Mouse (Mus musculus) stomach, embryonic 15.5 days (tissue): Measurements from ENCODE around the gene Gon7. TPM values are rescaled to one million over a fixed set of nuclear protein-coding genes. Genes with fewer than 3 reads are reported as not detected.

Experiments used
- ATAC-seq: fragments of 200-750 bp; cut with Nextera tagmentation; 2 replicates; pipeline ENCODE4 v1.8.0; 2017; ENCODE audit warnings: low read depth, moderate number of reproducible peaks, moderate TSS enrichment; ENCODE audit not compliant: insufficient read depth, low FRiP score
- H3K27ac ChIP-seq: fragments of 300-500 bp; sonication (generic); 2 replicates; pipeline ENCODE4 v1.5.1; 2015; ENCODE audit warnings: mild to moderate bottlenecking, inconsistent platforms
- H3K27me3 ChIP-seq: fragments of 300-500 bp; sonication (generic); replicated peaks from 2 replicates; pipeline ENCODE4 v1.6.1; 2015; ENCODE audit warnings: inconsistent platforms
- H3K36me3 ChIP-seq: fragments of 300-500 bp; sonication (generic); 2 replicates; pipeline ENCODE4 v1.6.1; 2015; ENCODE audit warnings: inconsistent platforms
- H3K4me1 ChIP-seq: fragments of 300-500 bp; sonication (generic); 2 replicates; pipeline ENCODE4 v1.6.1; 2015; ENCODE audit warnings: inconsistent platforms
- H3K4me2 ChIP-seq: fragments of 300-500 bp; sonication (generic); 2 replicates; pipeline ENCODE4 v1.6.1; 2015; ENCODE audit warnings: mild to moderate bottlenecking, inconsistent platforms
- H3K4me3 ChIP-seq: fragments of 300-500 bp; sonication (generic); replicated peaks from 2 replicates; pipeline ENCODE4 v1.5.1; 2015; ENCODE audit warnings: inconsistent platforms
- H3K9ac ChIP-seq: fragments of 300-500 bp; sonication (generic); 2 replicates; pipeline ENCODE4 v1.6.1; 2015; ENCODE audit warnings: inconsistent platforms
- H3K9me3 ChIP-seq: fragments of 300-500 bp; sonication (generic); 2 replicates; pipeline ENCODE4 v1.6.1; 2016; ENCODE audit warnings: inconsistent platforms
- WGBS: fragments of 180-500 bp; shearing (Covaris S2); methylation state at CpG from one replicate; pipeline ENCODE4 v1.1.7; 2015; 5-methylcytosine and 5-hydroxymethylcytosine counted together
- polyA plus RNA-seq: library from polyadenylated mRNA; unstranded; fragments of >200 nt; fragmentation: Nextera tagmentation; extraction: Ambion mirVana; gene quantifications from 2 replicates; pipeline ENCODE4 v1.2.1, GENCODE M21; 2015

Gene Gon7
- polyA plus RNA-seq = 28.7 and 29.2 TPM in 2 replicates

GRCm38 (mm10) chr12:102757689-102758402, at the start of gene Gon7, which contains the start of the genes Gm28051 and Ubr7:
Gene Gon7, minus strand, starts transcription at chr12:102757803.
Gene Gm28051, minus strand, starts transcription at chr12:102757765.
Gene Ubr7, plus strand, starts transcription at chr12:102757967.
- H3K4me1 ChIP-seq = peaks cover 18% of the 10 kb centered on the region; the same call in 1 of the 2 replicates
- peak; percentile 95 for ATAC-seq
- no peaks in the 10 kb centered on the region for H3K27me3 ChIP-seq
- under 1% methylated on average over 73 of the region's 73 CpGs for WGBS
- H3K27ac ChIP-seq = peak within 1 kb of the TSS; percentile 93
- peak within 1 kb of the TSS; percentile 68 for H3K4me2 ChIP-seq
- H3K36me3 ChIP-seq = no peaks in the 10 kb centered on the region
- H3K9ac ChIP-seq = peak within 1 kb of the TSS; percentile 68
- no peaks in the 10 kb centered on the region for H3K9me3 ChIP-seq
- H3K4me3 ChIP-seq = peak within 1 kb of the TSS; percentile 66

DNA sequence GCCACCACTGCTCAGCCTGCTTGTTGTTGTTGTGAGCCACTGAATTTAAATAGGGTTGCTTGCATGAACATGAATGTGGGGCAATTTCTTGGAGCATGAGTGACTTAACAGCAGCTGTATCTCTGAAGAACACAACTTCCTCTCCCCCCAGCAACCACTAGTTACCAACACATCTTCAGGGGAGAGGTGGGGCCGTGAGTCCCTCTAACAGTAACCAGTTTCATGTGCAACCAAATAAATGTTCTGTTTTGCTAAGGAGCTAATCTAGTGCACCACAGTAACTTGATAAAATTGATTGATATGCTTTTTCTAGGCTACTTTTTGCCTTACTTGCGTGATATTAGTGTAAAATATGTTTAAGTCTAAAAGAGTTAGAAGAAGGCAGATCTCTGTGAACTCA, 41.9 kb upstream of the Gon7 start:
- Histone ChIP-seq H3K27ac (no peak overlapping the region), H3K4me1 (no peaks in the 10 kb centered on the region), H3K9me3 (no peaks in the 10 kb centered on the region), H3K27me3 (no peaks in the 10 kb centered on the region), H3K4me2 (no peak overlapping the region), H3K4me3 (no peak overlapping the region), H3K36me3 (no peaks in the 10 kb centered on the region), H3K9ac (no peak overlapping the region)
- WGBS = 90% methylated on average over 2 of the region's 2 CpGs
- ATAC-seq = no peak

DNA sequence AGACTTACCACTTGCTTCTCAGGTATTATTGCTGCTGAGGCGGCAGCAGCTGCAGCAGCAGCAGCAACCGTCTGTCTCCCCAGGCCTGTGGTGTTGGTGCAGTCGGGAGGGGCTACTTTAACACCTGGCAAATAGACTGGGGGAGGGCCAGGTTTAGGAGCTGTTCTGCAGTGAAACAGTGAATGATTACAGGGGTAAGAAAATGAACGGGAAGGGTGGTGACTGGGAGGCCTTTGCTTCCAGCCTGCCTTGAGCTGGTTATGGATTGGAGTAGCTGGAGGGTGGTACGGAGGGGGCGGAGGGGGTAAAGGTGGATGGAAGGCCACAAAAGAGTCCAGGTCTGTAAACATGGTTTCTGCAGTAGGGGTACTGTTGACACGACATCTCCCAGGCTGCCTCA, 30.3 kb upstream of the Gon7 start:
- Histone ChIP-seq H3K27me3 (no peaks in the 10 kb centered on the region), H3K36me3 (peaks cover 22% of the 10 kb centered on the region), H3K4me1 (no peaks in the 10 kb centered on the region), H3K4me3 (no peak overlapping the region), H3K4me2 (no peak overlapping the region), H3K9ac (no peak overlapping the region), H3K27ac (no peak overlapping the region), H3K9me3 (no peaks in the 10 kb centered on the region)
- WGBS = 70% methylated on average over 7 of the region's 7 CpGs
- ATAC-seq = no peak

DNA sequence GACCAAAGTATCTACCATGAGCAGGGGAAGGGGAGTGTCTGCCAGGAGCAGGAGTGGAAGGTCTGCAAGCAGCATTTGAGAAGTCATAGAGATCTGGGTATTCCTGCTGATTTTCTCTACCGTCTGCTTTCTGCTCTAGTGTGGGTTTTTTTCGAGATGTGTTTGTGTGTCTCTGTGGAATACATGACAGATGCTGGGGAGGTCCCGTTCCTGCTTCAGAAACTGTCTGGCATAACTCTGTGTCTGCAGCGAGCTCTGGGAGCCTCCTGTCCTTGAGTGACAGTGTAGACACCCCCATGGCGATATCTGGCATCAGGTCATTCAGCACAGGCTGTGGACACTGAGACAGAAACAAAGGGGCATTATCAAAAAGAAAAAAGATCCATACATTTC, 28.0 kb upstream of the Gon7 start:
- no peak overlapping the region for H3K4me2 ChIP-seq
- H3K9me3 ChIP-seq = no peaks in the 10 kb centered on the region
- no peaks in the 10 kb centered on the region for H3K4me1 ChIP-seq
- no peak overlapping the region for H3K27ac ChIP-seq
- H3K4me3 ChIP-seq = no peak overlapping the region
- H3K27me3 ChIP-seq = no peaks in the 10 kb centered on the region
- WGBS = 81% methylated on average over 5 of the region's 5 CpGs
- ATAC-seq = no peak
- H3K9ac ChIP-seq = no peak overlapping the region
- H3K36me3 ChIP-seq = peaks cover 16% of the 10 kb centered on the region

DNA sequence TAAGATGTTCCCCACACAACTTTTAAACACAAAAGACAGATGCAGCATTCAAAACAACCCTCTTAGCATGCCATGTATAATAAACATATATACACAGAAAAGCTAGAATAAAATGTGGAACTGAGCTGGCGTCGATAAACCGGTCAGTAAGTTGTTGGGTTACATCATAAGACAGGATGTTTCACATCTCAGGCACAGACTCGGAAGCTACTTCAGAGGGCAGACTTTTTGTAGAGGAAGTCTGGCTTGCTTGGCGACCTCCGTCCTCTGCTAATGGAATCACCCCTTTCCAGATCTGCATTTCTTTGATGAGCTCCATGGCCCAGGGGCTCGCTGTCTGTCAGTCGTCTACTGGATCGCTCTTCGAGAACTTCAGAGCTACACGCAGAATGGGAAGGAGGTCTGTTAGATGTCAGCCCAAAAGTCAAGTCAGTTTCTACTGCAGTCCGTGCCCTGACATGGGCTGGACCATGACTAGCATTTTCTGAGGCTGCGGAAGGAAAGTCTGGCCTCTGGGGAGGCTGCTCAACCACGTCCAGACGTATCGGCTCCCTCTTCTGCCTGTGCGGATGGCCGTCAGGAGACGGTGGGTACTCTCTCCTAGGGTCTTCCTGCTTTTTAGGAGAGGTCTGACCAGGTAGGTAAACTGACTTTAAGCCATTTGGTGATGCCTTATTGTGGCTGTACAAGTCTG, 27.4 kb upstream of the Gon7 start:
- H3K4me1 ChIP-seq = no peaks in the 10 kb centered on the region
- no peak overlapping the region for H3K9ac ChIP-seq
- H3K27me3 ChIP-seq = no peaks in the 10 kb centered on the region
- no peak overlapping the region for H3K27ac ChIP-seq
- ATAC-seq = no peak
- H3K9me3 ChIP-seq = no peaks in the 10 kb centered on the region
- H3K36me3 ChIP-seq = peaks cover 16% of the 10 kb centered on the region
- H3K4me3 ChIP-seq = no peak overlapping the region
- WGBS = 82% methylated on average over 19 of the region's 19 CpGs
- H3K4me2 ChIP-seq = no peak overlapping the region

DNA sequence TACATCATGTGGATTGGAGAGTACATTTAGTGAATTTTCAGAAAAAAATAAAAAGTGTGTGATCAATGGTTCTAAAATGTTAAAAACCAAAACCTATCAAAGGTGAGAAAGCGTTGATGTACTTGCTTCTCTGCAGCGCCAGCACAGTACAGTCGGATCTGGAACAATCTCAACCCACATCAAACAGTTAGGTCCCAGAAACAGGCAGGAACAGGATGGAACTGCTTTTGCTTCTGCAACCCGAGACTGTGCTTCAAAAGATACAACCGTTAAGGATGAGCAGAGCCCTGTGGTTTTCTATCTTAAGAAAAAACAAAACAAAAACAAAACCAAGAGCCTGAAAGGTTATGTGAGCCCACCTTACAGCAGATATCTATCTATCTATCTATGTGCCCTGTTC, 25.2 kb upstream of the Gon7 start:
- H3K36me3 ChIP-seq = peaks cover 10% of the 10 kb centered on the region
- ATAC-seq = no peak
- H3K9ac ChIP-seq = no peak overlapping the region
- H3K4me1 ChIP-seq = no peaks in the 10 kb centered on the region
- H3K27me3 ChIP-seq = no peaks in the 10 kb centered on the region
- no peaks in the 10 kb centered on the region for H3K9me3 ChIP-seq
- H3K4me2 ChIP-seq = no peak overlapping the region
- 88% methylated on average over 5 of the region's 5 CpGs for WGBS
- no peak overlapping the region for H3K4me3 ChIP-seq
- H3K27ac ChIP-seq = no peak overlapping the region

DNA sequence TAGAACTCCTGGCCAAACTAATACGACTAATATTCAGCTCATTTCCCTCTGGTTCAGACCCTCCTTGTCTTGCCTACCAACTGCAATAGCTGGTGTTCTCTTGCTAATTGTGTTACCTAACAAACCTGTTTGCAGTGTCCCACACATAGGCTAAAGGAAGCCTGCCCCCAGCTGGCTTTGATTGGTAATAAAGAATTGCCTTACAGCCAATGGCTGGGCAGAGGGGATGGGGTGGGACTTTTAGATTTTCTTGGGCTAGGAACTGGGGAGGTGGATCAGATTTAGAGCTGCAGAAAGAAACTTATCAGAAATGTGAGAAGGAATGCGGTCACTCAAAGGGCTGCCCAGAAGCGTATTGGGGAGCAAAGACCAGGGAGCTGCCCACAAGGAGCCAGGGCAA, 21.8 kb upstream of the Gon7 start:
- ATAC-seq = peak; percentile 75
- no peak overlapping the region for H3K27ac ChIP-seq
- H3K4me3 ChIP-seq = no peak overlapping the region
- H3K9ac ChIP-seq = no peak overlapping the region
- no peaks in the 10 kb centered on the region for H3K27me3 ChIP-seq
- 43% methylated on average over 3 of the region's 3 CpGs for WGBS
- H3K9me3 ChIP-seq = no peaks in the 10 kb centered on the region
- no peak overlapping the region for H3K4me2 ChIP-seq
- H3K4me1 ChIP-seq = no peaks in the 10 kb centered on the region
- peaks cover 17% of the 10 kb centered on the region; the same call in 1 of the 2 replicates for H3K36me3 ChIP-seq

- H3K36me3 ChIP-seq = peaks cover 25% of the 10 kb centered on the region; the same call in 1 of the 2 replicates
Measured at GRCm38 (mm10) chr12:102778151-102778550, 20.5 kb upstream of the Gon7 start.

DNA sequence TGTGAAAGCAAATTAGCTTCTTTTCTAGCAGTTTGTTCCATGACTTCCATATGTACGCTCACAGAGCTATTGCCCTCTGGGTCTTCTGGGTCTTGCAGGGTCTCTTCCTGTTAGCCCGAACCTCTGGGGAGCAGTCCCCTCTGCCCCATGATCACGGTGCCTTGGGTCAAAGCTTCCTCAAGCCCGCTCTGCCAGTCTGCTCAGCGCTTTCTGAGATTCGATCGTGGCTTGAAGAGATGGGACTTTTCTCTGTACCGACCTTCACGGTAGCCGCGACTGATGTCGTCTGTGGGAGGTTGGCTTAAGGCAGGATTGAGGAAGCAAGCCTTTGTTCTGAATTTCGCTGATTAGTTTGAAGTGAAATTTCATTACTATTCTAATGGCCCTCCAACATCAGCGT, 18.4 kb upstream of the Gon7 start:
- Histone ChIP-seq H3K36me3 (peaks cover 41% of the 10 kb centered on the region), H3K9ac (no peak overlapping the region), H3K27me3 (no peaks in the 10 kb centered on the region), H3K9me3 (no peaks in the 10 kb centered on the region), H3K27ac (no peak overlapping the region), H3K4me1 (no peaks in the 10 kb centered on the region), H3K4me3 (no peak overlapping the region), H3K4me2 (no peak overlapping the region)
- ATAC-seq = no peak
- 91% methylated on average over 14 of the region's 14 CpGs for WGBS

More at GRCm38 (mm10) chr12:102778151-102778550, 20.5 kb upstream of the Gon7 start:
- WGBS = 84% methylated on average over 5 of the region's 5 CpGs
- Histone ChIP-seq H3K27ac (no peak overlapping the region), H3K9me3 (no peaks in the 10 kb centered on the region), H3K4me2 (no peak overlapping the region), H3K4me1 (no peaks in the 10 kb centered on the region), H3K4me3 (no peak overlapping the region), H3K27me3 (no peaks in the 10 kb centered on the region), H3K9ac (no peak overlapping the region)
- no peak for ATAC-seq

DNA sequence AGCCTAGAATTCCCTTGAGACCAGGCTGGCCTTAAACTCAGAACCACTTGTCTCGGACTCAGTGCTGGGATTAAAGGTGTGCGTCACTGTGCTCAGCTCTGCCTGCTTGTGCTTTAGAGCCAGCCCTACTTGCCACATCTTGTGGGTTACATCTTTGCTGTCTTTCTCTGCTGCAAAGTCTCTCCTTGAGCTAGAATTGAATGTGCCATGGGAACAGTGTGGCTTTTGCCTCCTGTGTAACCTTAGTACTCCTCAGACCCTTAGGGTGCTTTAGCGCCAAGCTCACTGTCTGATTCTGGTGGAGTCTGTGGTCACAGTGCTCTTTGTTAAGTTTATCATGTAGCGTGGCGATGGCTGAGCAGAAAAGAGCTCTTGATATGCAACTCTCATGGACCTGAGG, 15.1 kb upstream of the Gon7 start:
- ATAC-seq = no peak
- 95% methylated on average over 5 of the region's 5 CpGs for WGBS
- H3K27ac ChIP-seq = no peak overlapping the region
- no peak overlapping the region for H3K9ac ChIP-seq
- no peak overlapping the region for H3K4me3 ChIP-seq
- H3K4me2 ChIP-seq = no peak overlapping the region
- H3K9me3 ChIP-seq = no peaks in the 10 kb centered on the region
- peaks cover 65% of the 10 kb centered on the region for H3K36me3 ChIP-seq
- no peaks in the 10 kb centered on the region for H3K27me3 ChIP-seq
- no peaks in the 10 kb centered on the region for H3K4me1 ChIP-seq

- H3K4me3 ChIP-seq = no peak overlapping the region
- peaks cover 68% of the 10 kb centered on the region for H3K36me3 ChIP-seq
- no peak overlapping the region for H3K27ac ChIP-seq
- no peak overlapping the region for H3K4me2 ChIP-seq
- no peaks in the 10 kb centered on the region for H3K4me1 ChIP-seq
- no peaks in the 10 kb centered on the region for H3K27me3 ChIP-seq
- WGBS = 96% methylated on average over 8 of the region's 8 CpGs
- ATAC-seq = no peak
- no peak overlapping the region for H3K9ac ChIP-seq
- H3K9me3 ChIP-seq = no peaks in the 10 kb centered on the region
Measured at GRCm38 (mm10) chr12:102771601-102772000, 14.0 kb upstream of the Gon7 start.

DNA sequence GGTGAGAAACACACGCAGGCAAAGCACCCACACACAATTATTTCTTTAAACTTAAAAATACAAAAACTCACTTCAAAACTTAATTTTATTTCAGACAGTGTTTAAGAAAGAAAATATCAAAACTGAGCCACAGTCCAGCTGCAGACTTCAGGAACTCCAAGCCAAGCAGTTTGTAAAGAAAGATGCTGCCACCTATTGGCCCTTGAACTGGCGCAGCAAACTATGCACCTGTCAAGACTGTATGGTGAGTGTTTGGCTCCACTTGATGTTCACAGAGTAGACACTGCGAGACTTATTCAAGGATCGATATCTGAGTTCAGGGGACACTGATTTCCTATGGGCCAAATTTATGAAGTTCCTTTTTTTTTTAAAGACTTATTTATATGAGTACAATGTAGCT, 11.4 kb upstream of the Gon7 start:
- H3K9ac ChIP-seq = no peak overlapping the region
- no peak overlapping the region for H3K4me3 ChIP-seq
- H3K27me3 ChIP-seq = no peaks in the 10 kb centered on the region
- peaks cover 60% of the 10 kb centered on the region for H3K36me3 ChIP-seq
- no peak overlapping the region for H3K27ac ChIP-seq
- no peak overlapping the region for H3K4me2 ChIP-seq
- no peaks in the 10 kb centered on the region for H3K4me1 ChIP-seq
- H3K9me3 ChIP-seq = no peaks in the 10 kb centered on the region
- 90% methylated on average over 4 of the region's 4 CpGs for WGBS
- ATAC-seq = no peak
